Mouse (Mus musculus): ENCODE results near the gene Ppp3cb.

DNA sequence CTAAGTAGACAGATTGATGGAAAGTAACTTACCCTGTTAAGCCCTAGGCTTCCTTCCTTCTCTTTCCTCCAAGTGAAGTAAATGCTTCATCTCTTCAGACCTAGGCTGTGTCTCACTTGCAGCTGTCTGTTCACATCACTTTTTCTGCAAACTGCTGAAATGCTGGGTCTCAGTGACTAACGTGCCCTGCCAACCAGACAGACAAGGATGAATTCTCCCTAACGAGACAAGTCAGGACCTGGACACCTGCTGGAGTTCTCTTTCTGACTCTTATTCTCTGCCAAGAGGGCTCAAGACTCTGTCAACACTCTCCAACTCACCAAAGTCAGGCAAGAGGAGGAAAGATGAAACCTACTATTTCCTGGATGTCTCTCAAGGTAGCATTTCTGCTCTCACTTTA is 49.8 kb downstream of the Ppp3cb start, which contains the start of gene Mss51:
- no peak for TF ChIP-seq CTCF (conservative IDR thresholded peaks at IDR 0.05; ENCODE audit: low read length)
- no peak for TF ChIP-seq POU5F1 (IDR thresholded peaks at IDR 0.05; ENCODE audit: borderline replicate concordance, low read length)
- TF ChIP-seq NANOG (IDR thresholded peaks at IDR 0.05; ENCODE audit: borderline replicate concordance, low read length): no peak
